Mouse (Mus musculus) left cerebral cortex, postnatal 25 days (tissue): ENCODE results near the gene Erp27. TPM values are rescaled to one million over a fixed set of nuclear protein-coding genes. Genes with fewer than 3 reads are reported as not detected.
A peak's percentile ranks its signal among the peaks of the same experiment; 100 is the strongest.

Source experiments
- DNase-seq, 2 experiments: peaks; one replicate each; pipeline ENCODE4 v3.0.0; 2022; ENCODE audit warnings: low spot score in 2 of 2, mixed read lengths in 1 of 2
- intact Hi-C: fragments of 180-260 bp; cut with DNase I; formaldehyde crosslinking; loops from one replicate; pipeline ENCODE4 v1.15.1; 2025
- total RNA-seq, 2 experiments: library from RNA; stranded (reverse); gene quantifications; 2 replicates each; pipeline ENCODE4 v1.2.3; 2021

Gene Erp27
- total RNA-seq, 2 experiments from 2014 or later, result not detected

- intact Hi-C loops, result no loop called here
- no peak for DNase-seq
Measured at GRCm38 (mm10) chr6:136940188-136940960, 18.4 kb upstream of the Erp27 start.

GRCm38 (mm10) chr6:136939326-136940187, 17.6 kb upstream of the Erp27 start:
- intact Hi-C loops, result no loop called here

GRCm38 (mm10) chr6:136938331-136939126, 16.5 kb upstream of the Erp27 start:
- intact Hi-C loops, result no loop called here
- DNase-seq, result no peak

More at GRCm38 (mm10) chr6:136939326-136940187, 17.6 kb upstream of the Erp27 start:
- DNase-seq, result no peak

GRCm38 (mm10) chr6:136937117-136937516, 15.1 kb upstream of the Erp27 start:
- DNase-seq, result no peak
- intact Hi-C loops, result no loop called here

GRCm38 (mm10) chr6:136936361-136936760, 14.4 kb upstream of the Erp27 start:
- no peak for DNase-seq
- intact Hi-C loops, result no loop called here

- no peak for DNase-seq
- intact Hi-C loops, result no loop called here
Measured at GRCm38 (mm10) chr6:136935233-136935632, 13.3 kb upstream of the Erp27 start.

- no peak for DNase-seq
Measured at GRCm38 (mm10) chr6:136934068-136934467, 12.1 kb upstream of the Erp27 start.

GRCm38 (mm10) chr6:136931246-136931645, 9.3 kb upstream of the Erp27 start:
- no peak for DNase-seq

More at GRCm38 (mm10) chr6:136934068-136934467, 12.1 kb upstream of the Erp27 start:
- intact Hi-C loops, result no loop called here

GRCm38 (mm10) chr6:136930677-136931076, 8.7 kb upstream of the Erp27 start:
- DNase-seq, result no peak
- intact Hi-C loops, result no loop called here

More at GRCm38 (mm10) chr6:136931246-136931645, 9.3 kb upstream of the Erp27 start:
- intact Hi-C loops, result no loop called here

GRCm38 (mm10) chr6:136927626-136928025, 5.6 kb upstream of the Erp27 start:
- intact Hi-C loops, result no loop called here

GRCm38 (mm10) chr6:136925049-136925448, 3.1 kb upstream of the Erp27 start:
- intact Hi-C loops, result no loop called here
- DNase-seq, result no peak

More at GRCm38 (mm10) chr6:136927626-136928025, 5.6 kb upstream of the Erp27 start:
- no peak for DNase-seq

GRCm38 (mm10) chr6:136923532-136923931, 1.6 kb upstream of the Erp27 start, which contains the start of gene Pde6h:
TSS of gene Pde6h (plus strand) at chr6:136923832.
- intact Hi-C loops, result loop anchor here (5.0 kb wide), 2 partner anchors 44 to 46 kb away; partner anchors contain the start of gene Mgp
- no peak for DNase-seq

- intact Hi-C loops, result loop anchor here (5.0 kb wide), 2 partner anchors 44 to 46 kb away; partner anchors contain the start of gene Mgp
Measured at GRCm38 (mm10) chr6:136922871-136923270, 891 bp upstream of the Erp27 start.

GRCm38 (mm10) chr6:136921601-136922000, 379 bp downstream of the Erp27 start:
- intact Hi-C loops, result loop anchor here (5.0 kb wide), 2 partner anchors 44 to 46 kb away; partner anchors contain the start of gene Mgp
- peak; percentile 24 to 56 for DNase-seq

More at GRCm38 (mm10) chr6:136922871-136923270, 891 bp upstream of the Erp27 start:
- DNase-seq, result no peak

- peak; percentile 83 to 86 for DNase-seq
- intact Hi-C loops, result loop anchor here (1.0 to 5.0 kb wide), 3 partner anchors 43 to 59 kb away; partner anchors contain the start of gene Mgp
Measured at GRCm38 (mm10) chr6:136920320-136921257, 1.4 kb downstream of the Erp27 start.

GRCm38 (mm10) chr6:136917885-136918284, 4.1 kb downstream of the Erp27 start:
- intact Hi-C loops, result no loop called here

GRCm38 (mm10) chr6:136915721-136916395, 6.1 kb downstream of the Erp27 start:
- no peak for DNase-seq
- intact Hi-C loops, result no loop called here

More at GRCm38 (mm10) chr6:136917885-136918284, 4.1 kb downstream of the Erp27 start:
- DNase-seq, result no peak
